Mouse (Mus musculus): Measurements from ENCODE around the gene Rasa3. TPM values are rescaled to one million over a fixed set of nuclear protein-coding genes. Genes with fewer than 3 reads are reported as not detected.
A peak's percentile ranks its signal among the peaks of the same experiment; 100 is the strongest.

The Rasa3 gene
- polyA plus RNA-seq, 1 experiment from 2014 or later, result 27.7 TPM

DNA sequence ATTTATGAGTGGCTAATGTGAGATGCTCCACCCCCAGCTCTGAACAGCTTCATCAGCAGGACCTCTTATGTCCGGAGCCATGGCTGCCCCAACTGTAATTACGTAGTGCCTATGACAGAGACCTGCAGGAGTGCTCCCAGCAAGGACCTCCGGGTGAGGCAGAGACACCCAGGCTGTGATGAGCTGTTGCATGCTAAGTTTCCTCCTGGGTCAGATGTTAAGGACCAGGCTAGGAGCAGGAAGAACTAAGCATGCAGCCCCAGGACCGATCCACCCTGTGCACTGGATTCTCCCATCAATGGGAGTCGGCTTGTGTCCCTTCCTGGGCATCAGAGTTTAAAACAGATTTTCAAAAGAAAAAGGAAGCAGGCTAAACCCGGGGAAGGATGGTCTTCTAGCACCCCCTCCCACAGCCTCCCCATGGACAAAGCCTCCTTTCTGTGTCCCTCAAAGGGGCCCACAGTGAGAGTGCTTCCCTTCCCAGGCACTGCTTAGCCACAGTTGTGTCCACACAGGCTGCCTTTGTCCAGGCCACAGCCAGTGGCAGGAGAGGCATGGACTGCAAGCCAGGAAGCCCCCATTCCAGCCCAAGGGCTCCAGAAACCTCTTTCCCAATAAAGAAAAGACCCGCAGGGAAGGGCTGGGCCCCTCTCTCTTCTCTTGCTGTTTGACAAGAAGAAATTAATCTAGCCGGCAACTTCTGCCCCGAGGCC is 54.2 kb downstream of the Rasa3 start:
- H3K9me3 ChIP-seq, result no peaks in the 10 kb centered on the region
- no peak overlapping the region for H3K4me3 ChIP-seq
- peak; percentile 87 for ATAC-seq (replicated peaks)
- no peaks in the 10 kb centered on the region for H3K27me3 ChIP-seq (replicated peaks)
- 23% methylated on average over 9 of the region's 9 CpGs for WGBS
- H3K27ac ChIP-seq, result peak overlapping the region; percentile 76
- H3K4me2 ChIP-seq, result no peak overlapping the region
- no peak overlapping the region for H3K9ac ChIP-seq
- peaks cover 22% of the 10 kb centered on the region for H3K4me1 ChIP-seq
- H3K36me3 ChIP-seq (replicated peaks), result no peaks in the 10 kb centered on the region

DNA sequence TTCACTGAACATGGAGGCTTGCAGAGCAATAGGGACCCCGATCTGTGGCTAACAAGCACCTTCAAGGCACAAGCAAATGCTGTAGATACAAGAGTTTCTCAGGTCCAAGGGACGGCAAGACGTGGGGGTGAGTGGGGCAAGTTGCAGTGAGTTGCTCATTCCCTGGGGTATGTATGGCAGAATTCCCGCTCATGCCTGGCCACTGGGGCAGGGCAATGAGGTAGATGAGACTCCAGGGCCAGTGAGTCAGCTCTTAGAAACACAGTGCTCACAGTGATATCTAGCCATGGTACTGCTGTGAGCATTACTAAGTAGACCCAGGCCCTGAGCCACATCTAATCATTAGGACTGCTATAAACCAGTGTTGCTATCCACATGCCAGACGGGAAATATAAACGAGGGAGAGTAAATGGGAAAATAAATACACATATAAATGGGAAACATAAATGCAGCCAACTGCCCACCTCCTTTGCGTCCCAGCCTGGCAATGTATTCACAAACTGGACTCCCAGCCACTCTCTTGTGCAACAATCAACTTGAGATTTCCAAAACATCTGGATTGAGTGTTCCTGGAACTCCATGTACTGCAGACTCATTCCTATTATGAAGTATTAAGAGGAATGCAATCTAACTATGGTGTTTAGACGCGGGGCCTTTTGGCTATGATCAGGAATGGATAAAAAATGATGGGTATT is 57.0 kb downstream of the Rasa3 start:
- 95% methylated on average over 9 of the region's 9 CpGs for WGBS
- no peak for ATAC-seq (replicated peaks)

DNA sequence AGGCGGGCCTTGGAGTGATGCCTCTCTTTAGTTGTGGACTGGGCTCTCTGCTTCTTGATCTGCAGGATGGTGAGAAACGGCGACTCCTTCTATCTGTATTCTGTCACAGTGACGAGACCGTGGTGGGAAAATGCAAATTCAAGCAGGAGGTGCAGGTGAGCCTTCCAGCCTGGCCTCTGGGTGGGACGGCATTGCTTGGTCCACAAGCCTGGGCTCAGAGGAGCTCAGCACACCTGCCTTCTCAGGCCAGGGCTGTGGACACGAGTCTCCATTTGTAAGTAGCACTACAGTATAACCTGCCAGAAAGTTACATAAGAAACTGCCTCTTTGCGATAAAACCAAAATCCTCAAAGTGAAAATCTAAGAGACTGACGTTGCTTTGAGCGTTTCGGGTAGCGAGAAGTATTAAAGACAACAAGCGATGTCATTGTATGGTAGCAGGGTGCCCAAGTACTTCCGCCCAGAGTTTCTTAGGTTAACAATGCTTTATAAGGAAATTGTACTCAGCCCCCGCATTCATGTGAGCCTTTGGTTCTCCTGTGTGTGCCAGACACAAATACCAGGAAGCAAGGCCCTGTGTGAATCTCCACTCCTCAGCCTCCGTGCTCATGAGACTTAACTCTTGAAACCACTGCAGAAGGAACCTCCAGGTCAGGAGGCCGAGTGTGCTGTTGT is 60.4 kb downstream of the Rasa3 start:
- 89% methylated on average over 17 of the region's 17 CpGs for WGBS
- H3K4me1 ChIP-seq, result no peaks in the 10 kb centered on the region
- no peaks in the 10 kb centered on the region for H3K36me3 ChIP-seq (replicated peaks)
- H3K4me2 ChIP-seq, result no peak overlapping the region
- H3K9ac ChIP-seq, result no peak overlapping the region
- no peak overlapping the region for H3K27ac ChIP-seq
- H3K27me3 ChIP-seq (replicated peaks), result no peaks in the 10 kb centered on the region
- no peak for ATAC-seq (replicated peaks)
- H3K4me3 ChIP-seq, result no peak overlapping the region
- H3K9me3 ChIP-seq, result no peaks in the 10 kb centered on the region

More for the DNA sequence above, 57.0 kb downstream of the Rasa3 start:
- Histone ChIP-seq H3K4me1 (peaks cover 22% of the 10 kb centered on the region), H3K9ac (no peak overlapping the region), H3K27me3 (replicated peaks) (no peaks in the 10 kb centered on the region), H3K4me2 (no peak overlapping the region), H3K27ac (no peak overlapping the region), H3K9me3 (no peaks in the 10 kb centered on the region), H3K36me3 (replicated peaks) (no peaks in the 10 kb centered on the region), H3K4me3 (no peak overlapping the region)

DNA sequence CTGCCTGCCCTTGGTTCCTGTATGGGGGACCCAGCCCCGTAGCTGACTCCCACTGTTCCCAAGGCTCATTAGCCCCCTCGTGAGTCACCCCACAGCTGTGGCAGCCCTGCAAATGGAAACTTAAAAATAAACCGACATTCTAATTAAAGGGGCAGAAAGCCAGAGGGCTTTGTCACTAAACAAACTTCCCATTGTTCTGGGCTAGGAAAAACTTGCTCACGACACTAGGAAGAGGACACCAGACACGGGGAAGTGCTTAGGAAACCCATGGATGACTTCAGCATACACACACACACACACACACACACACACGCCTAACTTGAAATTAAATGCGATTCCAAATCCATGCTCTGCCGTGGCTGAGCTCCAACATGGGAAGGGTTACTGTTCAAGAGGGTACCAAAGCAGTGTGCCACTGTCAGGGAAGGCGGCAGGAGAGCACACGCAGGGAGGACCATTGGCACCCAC is 62.4 kb downstream of the Rasa3 start:
- WGBS, result 49% methylated on average over 10 of the region's 10 CpGs
- H3K4me3 ChIP-seq, result no peak overlapping the region
- no peak for ATAC-seq (replicated peaks)
- H3K4me2 ChIP-seq, result no peak overlapping the region
- no peaks in the 10 kb centered on the region for H3K9me3 ChIP-seq
- H3K36me3 ChIP-seq (replicated peaks), result no peaks in the 10 kb centered on the region
- H3K27me3 ChIP-seq (replicated peaks), result no peaks in the 10 kb centered on the region
- H3K27ac ChIP-seq, result no peak overlapping the region
- no peak overlapping the region for H3K9ac ChIP-seq
- no peaks in the 10 kb centered on the region for H3K4me1 ChIP-seq

DNA sequence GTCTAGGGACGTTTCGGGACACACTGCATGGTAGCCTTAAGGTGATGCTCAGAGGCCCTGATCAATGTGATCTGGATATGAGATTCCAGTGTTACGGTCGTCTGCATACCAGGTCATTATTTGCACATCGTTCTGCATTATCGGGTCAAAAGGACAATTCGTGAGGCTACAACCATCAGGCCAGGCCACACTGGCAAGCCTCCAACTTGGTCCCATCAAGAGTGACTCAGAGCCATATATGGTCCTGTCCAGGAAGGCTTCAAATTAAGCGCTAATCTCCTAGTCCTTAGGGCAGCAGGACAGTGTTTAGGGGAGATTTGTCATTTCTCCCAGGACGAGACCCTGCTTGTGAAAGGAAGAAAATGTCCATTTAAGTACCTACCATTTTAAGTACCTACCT is 63.3 kb downstream of the Rasa3 start:
- ATAC-seq (replicated peaks), result no peak
- H3K9ac ChIP-seq, result no peak overlapping the region
- no peak overlapping the region for H3K27ac ChIP-seq
- no peak overlapping the region for H3K4me3 ChIP-seq
- no peaks in the 10 kb centered on the region for H3K27me3 ChIP-seq (replicated peaks)
- no peaks in the 10 kb centered on the region for H3K36me3 ChIP-seq (replicated peaks)
- no peaks in the 10 kb centered on the region for H3K9me3 ChIP-seq
- H3K4me1 ChIP-seq, result no peaks in the 10 kb centered on the region
- 93% methylated on average over 9 of the region's 9 CpGs for WGBS
- H3K4me2 ChIP-seq, result no peak overlapping the region

- no peaks in the 10 kb centered on the region for H3K36me3 ChIP-seq (replicated peaks)
- no peak for ATAC-seq (replicated peaks)
- no peaks in the 10 kb centered on the region for H3K27me3 ChIP-seq (replicated peaks)
- H3K4me2 ChIP-seq, result no peak overlapping the region
- H3K4me1 ChIP-seq, result no peaks in the 10 kb centered on the region
- no peak overlapping the region for H3K4me3 ChIP-seq
- 90% methylated on average over 12 of the region's 12 CpGs for WGBS
- H3K9me3 ChIP-seq, result no peaks in the 10 kb centered on the region
- H3K9ac ChIP-seq, result no peak overlapping the region
- no peak overlapping the region for H3K27ac ChIP-seq
Measured at GRCm38 (mm10) chr8:13611702-13612101, 65.7 kb downstream of the Rasa3 start.

GRCm38 (mm10) chr8:13609971-13610370 is 67.4 kb downstream of the Rasa3 start:
- H3K27me3 ChIP-seq (replicated peaks), result no peaks in the 10 kb centered on the region
- H3K27ac ChIP-seq, result no peak overlapping the region
- no peaks in the 10 kb centered on the region for H3K36me3 ChIP-seq (replicated peaks)
- no peak for ATAC-seq (replicated peaks)
- H3K4me1 ChIP-seq, result no peaks in the 10 kb centered on the region
- H3K9me3 ChIP-seq, result no peaks in the 10 kb centered on the region
- H3K9ac ChIP-seq, result no peak overlapping the region
- no peak overlapping the region for H3K4me2 ChIP-seq
- 89% methylated on average over 5 of the region's 5 CpGs for WGBS
- H3K4me3 ChIP-seq, result no peak overlapping the region

GRCm38 (mm10) chr8:13608946-13609345 is 68.5 kb downstream of the Rasa3 start:
- H3K4me1 ChIP-seq, result no peaks in the 10 kb centered on the region
- no peaks in the 10 kb centered on the region for H3K36me3 ChIP-seq (replicated peaks)
- H3K4me3 ChIP-seq, result no peak overlapping the region
- H3K27me3 ChIP-seq (replicated peaks), result no peaks in the 10 kb centered on the region
- 91% methylated on average over 6 of the region's 6 CpGs for WGBS
- no peaks in the 10 kb centered on the region for H3K9me3 ChIP-seq
- H3K4me2 ChIP-seq, result no peak overlapping the region
- no peak overlapping the region for H3K27ac ChIP-seq
- ATAC-seq (replicated peaks), result no peak
- H3K9ac ChIP-seq, result no peak overlapping the region

GRCm38 (mm10) chr8:13605920-13606480 is 71.4 kb downstream of the Rasa3 start:
- no peaks in the 10 kb centered on the region for H3K27me3 ChIP-seq (replicated peaks)
- H3K27ac ChIP-seq, result no peak overlapping the region
- no peak overlapping the region for H3K9ac ChIP-seq
- H3K36me3 ChIP-seq (replicated peaks), result no peaks in the 10 kb centered on the region
- H3K4me1 ChIP-seq, result no peaks in the 10 kb centered on the region
- H3K9me3 ChIP-seq, result no peaks in the 10 kb centered on the region
- H3K4me2 ChIP-seq, result no peak overlapping the region
- WGBS, result 89% methylated on average over 7 of the region's 7 CpGs
- no peak overlapping the region for H3K4me3 ChIP-seq
- no peak for ATAC-seq (replicated peaks)

DNA sequence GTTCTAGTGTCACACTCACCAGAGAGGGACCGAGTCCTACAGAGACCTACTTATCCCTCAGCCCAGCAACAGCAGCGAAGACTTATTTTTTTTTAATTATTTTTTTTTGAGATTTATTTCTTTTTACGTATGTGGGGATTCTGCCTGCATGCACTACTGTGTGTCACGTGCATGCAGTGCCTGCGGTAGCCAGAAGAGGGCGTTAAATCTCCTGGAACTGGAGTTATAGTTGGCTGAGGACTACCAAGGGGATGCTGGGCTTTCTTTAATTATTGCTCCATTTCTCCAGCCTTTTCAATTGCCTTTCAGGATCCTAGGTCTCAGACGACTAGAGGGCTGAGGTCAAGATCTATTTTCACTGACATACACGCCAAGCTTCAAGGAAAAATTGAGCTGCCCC is 74.8 kb downstream of the Rasa3 start:
- ATAC-seq (replicated peaks), result no peak
- 55% methylated on average over 8 of the region's 8 CpGs for WGBS
- no peaks in the 10 kb centered on the region for H3K27me3 ChIP-seq (replicated peaks)
- H3K27ac ChIP-seq, result no peak overlapping the region
- H3K4me2 ChIP-seq, result no peak overlapping the region
- H3K36me3 ChIP-seq (replicated peaks), result peaks cover 3% of the 10 kb centered on the region; the same call in 1 of the 2 replicates
- no peak overlapping the region for H3K4me3 ChIP-seq
- no peak overlapping the region for H3K9ac ChIP-seq
- H3K4me1 ChIP-seq, result no peaks in the 10 kb centered on the region
- H3K9me3 ChIP-seq, result no peaks in the 10 kb centered on the region

DNA sequence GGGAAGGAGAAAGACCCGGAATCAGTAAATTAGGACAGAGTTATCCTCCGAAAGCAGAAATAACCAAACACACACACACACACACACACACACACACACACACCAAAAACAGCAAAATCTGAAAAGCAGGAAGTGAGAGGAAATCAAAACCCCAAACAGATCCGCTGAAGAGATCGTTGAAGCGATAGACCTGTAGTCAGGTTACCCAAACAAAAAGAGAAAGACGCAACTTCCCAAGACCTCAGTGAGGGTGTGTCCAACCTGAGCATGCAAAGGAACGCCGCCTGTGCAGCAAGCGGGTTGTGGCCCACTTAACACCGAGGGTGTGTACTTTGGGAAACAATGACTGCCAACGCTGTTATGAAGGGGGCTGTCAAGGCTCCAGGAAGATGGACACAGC is 76.2 kb downstream of the Rasa3 start:
- H3K9me3 ChIP-seq, result no peaks in the 10 kb centered on the region
- no peaks in the 10 kb centered on the region for H3K4me1 ChIP-seq
- no peak overlapping the region for H3K9ac ChIP-seq
- H3K4me3 ChIP-seq, result no peak overlapping the region
- no peak for ATAC-seq (replicated peaks)
- H3K27me3 ChIP-seq (replicated peaks), result no peaks in the 10 kb centered on the region
- peaks cover 9% of the 10 kb centered on the region; the same call in 1 of the 2 replicates for H3K36me3 ChIP-seq (replicated peaks)
- no peak overlapping the region for H3K4me2 ChIP-seq
- 93% methylated on average over 11 of the region's 11 CpGs for WGBS
- no peak overlapping the region for H3K27ac ChIP-seq

DNA sequence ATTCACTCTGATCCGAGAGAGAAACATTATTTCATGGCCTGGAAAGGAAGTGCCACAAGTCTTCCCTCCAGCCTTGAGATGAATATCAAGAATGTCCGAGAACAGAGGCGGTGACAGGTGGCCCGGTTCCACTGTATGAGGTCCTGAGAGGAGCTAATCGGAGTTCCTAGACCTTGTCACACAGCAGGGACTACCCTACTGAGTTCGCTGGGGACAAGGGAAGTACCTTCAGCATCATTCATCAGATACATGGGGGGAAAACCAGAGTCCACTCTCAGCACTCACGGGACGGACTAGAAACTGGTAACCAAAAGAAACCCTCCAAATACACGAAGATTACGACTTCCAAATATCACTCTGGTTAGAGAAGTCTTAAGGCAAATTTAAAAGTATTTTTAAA is 76.7 kb downstream of the Rasa3 start:
- no peak overlapping the region for H3K4me3 ChIP-seq
- 89% methylated on average over 10 of the region's 10 CpGs for WGBS
- no peak overlapping the region for H3K27ac ChIP-seq
- peaks cover 9% of the 10 kb centered on the region; the same call in 1 of the 2 replicates for H3K36me3 ChIP-seq (replicated peaks)
- H3K9me3 ChIP-seq, result no peaks in the 10 kb centered on the region
- H3K4me2 ChIP-seq, result no peak overlapping the region
- ATAC-seq (replicated peaks), result no peak
- H3K9ac ChIP-seq, result no peak overlapping the region
- H3K4me1 ChIP-seq, result no peaks in the 10 kb centered on the region
- H3K27me3 ChIP-seq (replicated peaks), result no peaks in the 10 kb centered on the region

Data from midbrain, embryonic 15.5 days (tissue).